Mouse (Mus musculus) ES-Bruce4 (cell line): Measurements from ENCODE around the gene Man2b2. TPM values are rescaled to one million over a fixed set of nuclear protein-coding genes. Genes with fewer than 3 reads are reported as not detected.
"Not testable (repeated sequence)": the region's sequence is repeated elsewhere in the genome, so short reads cannot be mapped to it uniquely, and the experiment has no call there.

ENCODE experiments used
- H3K27ac ChIP-seq: 2 replicates; pipeline ENCODE4 v1.5.1; 2012; ENCODE audit warnings: low read length, inconsistent platforms; ENCODE audit not compliant: insufficient read depth
- H3K27me3 ChIP-seq: 2 replicates; pipeline ENCODE4 v1.6.1; 2012; ENCODE audit warnings: mild to moderate bottlenecking, low read length, inconsistent platforms; ENCODE audit not compliant: control insufficient read depth, poor library complexity, insufficient read depth, severe bottlenecking
- H3K36me3 ChIP-seq: 2 replicates; pipeline ENCODE4 v1.6.1; 2012; ENCODE audit warnings: inconsistent platforms, mild to moderate bottlenecking, low read length, moderate library complexity; ENCODE audit not compliant: control insufficient read depth, poor library complexity, insufficient read depth, severe bottlenecking
- H3K4me1 ChIP-seq: one replicate; pipeline ENCODE4 v1.8.1; 2011; ENCODE audit warnings: low read length; ENCODE audit not compliant: control insufficient read depth, insufficient read depth
- H3K4me3 ChIP-seq: 2 replicates; pipeline ENCODE4 v1.5.1; 2011; ENCODE audit warnings: low read depth, mild to moderate bottlenecking, low read length
- H3K9ac ChIP-seq: 2 replicates; pipeline ENCODE4 v1.6.1; 2012; ENCODE audit warnings: low read depth, mild to moderate bottlenecking, inconsistent platforms; ENCODE audit not compliant: poor library complexity, severe bottlenecking
- H3K9me3 ChIP-seq: replicated peaks from 2 replicates; pipeline ENCODE4 v1.6.1; 2012; ENCODE audit warnings: mild to moderate bottlenecking, low read length, inconsistent platforms; ENCODE audit not compliant: control insufficient read depth, poor library complexity, insufficient read depth, severe bottlenecking
- CTCF ChIP-seq: IDR thresholded peaks from one replicate; pipeline ENCODE4 v1.8.1; 2011; ENCODE audit warnings: low read depth, low read length
- EP300 ChIP-seq: IDR thresholded peaks from 2 replicates; pipeline ENCODE4 v1.6.1; 2011; ENCODE audit warnings: low read depth, low read length; ENCODE audit not compliant: insufficient read depth
- POLR2A ChIP-seq: IDR thresholded peaks from one replicate; pipeline ENCODE4 v1.8.1; 2011; ENCODE audit warnings: low read length; ENCODE audit not compliant: insufficient read depth
- polyA plus RNA-seq: library from polyadenylated mRNA; stranded (reverse); fragments of >200 nt; gene quantifications from 2 replicates; pipeline ENCODE4 v1.2.4, GENCODE M21; 2011; ENCODE audit warnings: low read depth; ENCODE audit not compliant: missing spikeins, insufficient read depth, insufficient read length

Gene Man2b2
- polyA plus RNA-seq, 1 experiment: 10.5 TPM

DNA sequence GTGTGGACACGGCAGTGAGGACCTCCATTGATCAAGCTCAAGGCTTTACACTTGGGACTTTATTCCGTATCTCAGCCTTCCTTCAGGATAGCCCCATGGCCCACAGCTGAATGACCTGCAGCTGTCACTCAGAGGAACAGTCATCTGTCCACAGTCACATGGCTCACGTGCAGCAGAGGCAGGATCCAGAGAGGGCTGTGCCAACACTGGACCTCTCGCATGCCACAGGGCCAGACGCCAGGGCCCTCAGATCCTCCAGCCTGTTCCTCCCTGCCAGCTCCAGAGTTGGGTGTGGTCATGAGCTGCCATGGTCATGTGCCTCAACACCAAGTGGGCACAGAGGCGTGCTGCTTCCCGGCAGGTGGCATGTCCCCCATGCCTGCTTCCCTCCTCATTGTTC lies 21.3 kb downstream of the Man2b2 start:
- no peak for TF ChIP-seq POLR2A
- TF ChIP-seq EP300: no peak
- no peak for TF ChIP-seq CTCF
- Histone ChIP-seq H3K9me3 (no peaks in the 10 kb centered on the region), H3K4me1 (peaks cover 5% of the 10 kb centered on the region), H3K27me3 (no peaks in the 10 kb centered on the region), H3K27ac (no peak overlapping the region), H3K36me3 (no peaks in the 10 kb centered on the region), H3K4me3 (no peak overlapping the region), H3K9ac (no peak overlapping the region)

DNA sequence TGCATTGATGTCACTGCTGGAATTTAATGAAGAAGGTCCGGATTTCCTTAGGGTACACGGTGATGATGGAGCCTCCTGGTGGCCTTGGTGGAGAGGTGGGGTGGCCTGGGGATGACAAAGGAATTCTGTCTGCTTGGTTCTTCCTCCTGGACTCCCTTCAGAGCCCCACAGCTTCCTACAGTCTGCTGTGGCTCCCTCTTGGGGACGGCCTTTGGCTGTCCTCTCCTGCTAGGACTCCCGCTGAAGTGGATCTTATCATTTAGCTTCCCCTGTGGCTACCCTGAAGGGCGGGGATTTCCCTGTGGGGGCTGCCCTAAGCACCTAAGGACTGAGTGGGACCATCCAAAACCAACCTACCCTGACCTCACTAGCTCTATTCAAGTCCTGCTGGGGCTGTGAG lies 23.3 kb downstream of the Man2b2 start:
- no peak for TF ChIP-seq POLR2A
- TF ChIP-seq EP300: no peak
- TF ChIP-seq CTCF: peak; percentile 4
- no peak overlapping the region for H3K27ac ChIP-seq
- H3K9me3 ChIP-seq: no peaks in the 10 kb centered on the region
- no peaks in the 10 kb centered on the region for H3K36me3 ChIP-seq
- H3K4me3 ChIP-seq: no peak overlapping the region
- no peak overlapping the region for H3K9ac ChIP-seq
- no peaks in the 10 kb centered on the region for H3K27me3 ChIP-seq
- peaks cover 5% of the 10 kb centered on the region for H3K4me1 ChIP-seq

DNA sequence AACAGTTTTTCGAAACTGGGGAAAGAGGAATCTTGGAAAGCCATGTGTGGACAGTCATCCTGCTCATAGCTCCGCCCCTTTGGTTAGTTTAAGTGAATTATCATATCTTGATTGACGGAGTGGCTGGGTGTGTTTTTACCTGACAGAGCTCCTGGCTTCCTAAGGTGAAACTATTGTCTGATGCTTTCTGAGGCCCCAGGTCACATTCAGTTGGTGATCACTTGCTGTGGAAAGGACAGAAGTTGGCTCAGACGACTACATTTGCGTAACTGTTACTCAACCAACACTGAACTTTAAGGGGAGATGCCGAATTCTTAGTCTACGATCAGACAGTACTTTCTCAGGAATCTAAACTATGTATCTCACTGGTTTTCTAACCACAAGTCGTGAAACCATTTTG lies 33.2 kb downstream of the Man2b2 start:
- Histone ChIP-seq H3K9ac (peak overlapping the region; percentile 59), H3K9me3 (no peaks in the 10 kb centered on the region), H3K4me3 (no peak overlapping the region), H3K27me3 (no peaks in the 10 kb centered on the region), H3K4me1 (peaks cover 4% of the 10 kb centered on the region), H3K27ac (peak overlapping the region; percentile 81), H3K36me3 (peaks cover 14% of the 10 kb centered on the region)
- TF ChIP-seq CTCF (no peak), EP300 (no peak), POLR2A (no peak)

DNA sequence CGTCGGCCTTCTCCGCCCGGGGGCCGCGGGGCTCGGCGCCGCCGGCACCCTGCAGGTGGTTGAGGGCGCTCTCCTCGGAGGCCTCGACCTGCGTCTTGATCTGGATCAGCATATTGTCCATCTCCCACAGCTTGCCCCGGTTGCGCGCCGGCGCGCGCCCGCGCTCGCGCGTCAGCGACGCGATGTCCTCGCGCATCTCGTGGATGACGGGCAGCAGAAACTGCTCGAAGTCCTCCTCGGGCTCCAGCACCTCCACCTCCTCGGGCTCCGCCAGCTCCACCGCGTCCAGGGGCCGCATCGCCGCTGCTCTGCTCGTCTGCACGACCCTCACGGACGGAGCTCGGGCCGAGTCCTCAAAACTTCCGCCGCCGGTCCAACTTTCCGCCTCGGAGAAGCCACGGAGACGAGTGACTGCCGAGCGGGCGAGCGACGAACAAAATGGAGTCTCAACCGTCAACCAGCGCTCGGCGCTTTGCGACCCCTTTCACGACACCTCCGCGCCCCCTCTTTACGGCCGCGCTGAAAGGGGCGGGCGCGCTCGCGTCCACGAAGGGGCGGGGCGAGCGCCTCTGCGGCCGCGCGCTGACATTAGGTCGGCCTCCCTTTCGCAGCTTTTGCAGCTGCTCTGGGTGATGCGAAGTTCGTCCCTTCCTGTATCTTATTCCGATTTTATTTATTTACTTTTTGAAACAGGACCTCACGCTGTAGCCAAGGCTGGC lies 34.0 kb downstream of the Man2b2 start, which contains the start of gene Mrfap1:
Gene Mrfap1, minus strand, starts transcription at position 477 of the 719 bp plus-strand sequence.
- Histone ChIP-seq H3K9ac (peak within 1 kb of the TSS; percentile 98), H3K27ac (peak within 1 kb of the TSS; percentile 81), H3K36me3 (peaks cover 14% of the 10 kb centered on the region), H3K4me3 (peak within 1 kb of the TSS; percentile 98)
- H3K4me1 ChIP-seq, H3K9me3 ChIP-seq, H3K27me3 ChIP-seq: not testable (repeated sequence)

DNA sequence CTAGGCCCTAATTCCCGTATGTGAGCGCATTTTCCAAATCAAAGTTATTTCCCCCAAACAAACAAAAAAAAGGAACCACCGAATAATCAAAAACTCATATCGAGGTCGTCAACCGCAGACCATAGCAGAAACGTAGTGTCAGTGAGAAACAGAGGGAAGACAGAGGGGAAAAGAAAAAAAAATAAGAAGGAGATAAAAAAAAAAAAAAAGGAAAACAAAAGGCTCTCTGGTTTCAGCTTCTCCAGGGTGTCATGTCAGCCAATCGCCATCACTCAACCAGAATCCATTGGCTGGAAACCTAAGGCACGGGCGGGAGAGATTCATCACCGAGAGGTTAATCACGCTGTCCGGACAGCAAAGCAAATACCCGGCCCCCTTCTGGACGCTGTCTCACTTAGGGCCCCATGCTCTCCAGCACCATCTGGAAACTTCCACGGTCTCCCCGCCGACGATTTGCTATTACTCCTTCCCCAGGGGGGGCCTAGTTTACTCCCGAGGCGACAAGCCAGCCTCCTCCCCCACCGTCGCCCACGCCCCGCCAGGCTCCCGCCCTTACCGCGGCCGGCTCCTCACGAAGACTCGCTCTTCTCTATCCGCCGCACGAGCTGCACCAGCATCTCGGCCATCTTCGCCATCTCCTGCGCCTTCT lies 34.7 kb downstream of the Man2b2 start:
- Histone ChIP-seq H3K4me3 (peak overlapping the region; percentile 98), H3K9ac (peak overlapping the region; percentile 98), H3K36me3 (peaks cover 14% of the 10 kb centered on the region)
- H3K9me3 ChIP-seq, H3K27ac ChIP-seq, H3K27me3 ChIP-seq, H3K4me1 ChIP-seq: not testable (repeated sequence)

DNA sequence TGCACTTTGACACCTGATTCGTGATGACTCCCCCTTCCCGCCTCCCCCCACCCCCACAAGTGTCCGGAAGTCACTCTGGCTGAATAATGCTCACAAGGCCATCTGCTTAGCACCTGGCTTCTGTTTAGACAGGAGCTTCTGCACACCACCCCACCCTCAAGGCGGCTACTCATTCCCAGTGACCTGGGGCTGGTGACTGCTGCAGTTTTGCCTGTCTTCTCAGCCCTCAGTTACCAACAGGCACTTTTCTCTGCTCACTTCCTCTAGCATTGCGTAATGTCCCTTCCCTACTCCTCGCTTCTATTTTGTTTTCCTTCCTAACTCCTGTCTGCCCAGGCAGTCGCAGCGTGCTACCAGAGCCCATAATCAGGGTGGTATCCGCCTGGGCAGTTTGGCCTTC lies 38.6 kb downstream of the Man2b2 start:
- Histone ChIP-seq H3K9ac (no peak overlapping the region), H3K9me3 (no peaks in the 10 kb centered on the region)

More for the DNA sequence above, 38.6 kb downstream of the Man2b2 start:
- Histone ChIP-seq H3K27me3 (no peaks in the 10 kb centered on the region), H3K4me1 (peaks cover 4% of the 10 kb centered on the region), H3K36me3 (peaks cover 14% of the 10 kb centered on the region), H3K4me3 (no peak overlapping the region), H3K27ac (no peak overlapping the region)
- TF ChIP-seq POLR2A (no peak), EP300 (0 out of 2 replicates have a peak, but pooled peaks have one; percentile 6)
